12 mouse cellular contexts compared by ENCODE assay signal in genomic region chr7:34319123-34319522, GRCm38 (mm10). TPM values are rescaled to one million over a fixed set of nuclear protein-coding genes. Genes with fewer than 3 reads are reported as not detected.
DNase-seq lines count a peak whose midpoint lies in the region; ATAC-seq and TF ChIP-seq lines count a peak whose summit lies in the region.
"Had no signal": no experiment of that assay in that cellular context is flagged by ENCODE, and none has a peak within 500 bp of the region (broad histone marks: within the 10 kb centered on the region; RNA-seq: fewer than 3 reads in every experiment).

No protein-coding gene starts in this region.

- H3K27me3 ChIP-seq in limb, embryonic 14.5 days (ENCODE audit: control insufficient read depth, insufficient read depth, low read length), result no peaks in the 10 kb centered on the region
- H3K27me3 ChIP-seq in limb, embryonic 10.5 days (ENCODE audit: low read depth, poor library complexity, severe bottlenecking), result no peaks in the 10 kb centered on the region
- H3K27me3 ChIP-seq in stomach, embryonic 15.5 days (replicated peaks), result no peaks in the 10 kb centered on the region
- H3K27me3 ChIP-seq: hindbrain, embryonic 13.5 days; midbrain, embryonic 12.5 days had no signal

- TF ChIP-seq POLR2A in limb, embryonic 14.5 days (IDR thresholded peaks at IDR 0.05; ENCODE audit: borderline replicate concordance, extremely low read depth, insufficient read depth, insufficient read length), result no peak

- H3K4me2 ChIP-seq in limb, embryonic 14.5 days (replicated peaks; ENCODE audit: low read depth, low read length, severe bottlenecking), result no peak overlapping the region
- no peak overlapping the region for H3K4me2 ChIP-seq in stomach, embryonic 15.5 days
- H3K4me2 ChIP-seq: hindbrain, embryonic 13.5 days; midbrain, embryonic 12.5 days had no signal

- no peaks in the 10 kb centered on the region for H3K36me3 ChIP-seq in limb, embryonic 14.5 days (ENCODE audit: control insufficient read depth, insufficient read depth, low read length)
- H3K36me3 ChIP-seq in limb, embryonic 10.5 days, result no peaks in the 10 kb centered on the region
- no peaks in the 10 kb centered on the region for H3K36me3 ChIP-seq in stomach, embryonic 15.5 days
- H3K36me3 ChIP-seq: hindbrain, embryonic 13.5 days; midbrain, embryonic 12.5 days had no signal

- H3K9me3 ChIP-seq in limb, embryonic 14.5 days (ENCODE audit: control insufficient read depth, low read length), result no peaks in the 10 kb centered on the region
- 0 out of 2 replicates have a peak, but pooled peaks cover 2% of the 10 kb centered on the region for H3K9me3 ChIP-seq in limb, embryonic 10.5 days (replicated peaks)
- no peaks in the 10 kb centered on the region for H3K9me3 ChIP-seq in stomach, embryonic 15.5 days
- H3K9me3 ChIP-seq: hindbrain, embryonic 13.5 days; midbrain, embryonic 12.5 days had no signal

- peak; percentile 55 for DNase-seq in limb, embryonic 14.5 days (ENCODE audit: low spot score)
- no peak for DNase-seq in limb, embryonic 10.5 days (ENCODE audit: low spot score)
- DNase-seq in gastrocnemius, postnatal 25 days, result peak; percentile 48
- DNase-seq in kidney, adult 9 months, result peak; percentile 53
- no peak for DNase-seq in yolk sac, embryonic 10.5 days (ENCODE audit: low spot score)
- DNase-seq in B cell, adult 2 months, result no peak
- DNase-seq in frontal cortex, postnatal 10 days (ENCODE audit: low spot score in 2 of 2), result no peak
- DNase-seq: adrenal gland, adult 2 months; cerebellum, adult 9-11 months had no signal

- H3K4me1 ChIP-seq in limb, embryonic 14.5 days (ENCODE audit: control insufficient read depth, insufficient read depth, low read length), result 0 out of 2 replicates have a peak, but pooled peaks cover 3% of the 10 kb centered on the region
- H3K4me1 ChIP-seq in limb, embryonic 10.5 days, result peaks cover 3% of the 10 kb centered on the region; the same call in 1 of the 2 replicates
- peaks cover 4% of the 10 kb centered on the region; the same call in 1 of the 2 replicates for H3K4me1 ChIP-seq in stomach, embryonic 15.5 days
- H3K4me1 ChIP-seq: midbrain, embryonic 12.5 days had no signal

- no peak overlapping the region for H3K4me3 ChIP-seq in limb, embryonic 14.5 days (replicated peaks; ENCODE audit: low read length)
- H3K4me3 ChIP-seq in limb, embryonic 10.5 days, result no peak overlapping the region
- no peak overlapping the region for H3K4me3 ChIP-seq in stomach, embryonic 15.5 days (replicated peaks)
- H3K4me3 ChIP-seq: hindbrain, embryonic 13.5 days; midbrain, embryonic 12.5 days had no signal

- no peak overlapping the region for H3K27ac ChIP-seq in limb, embryonic 14.5 days (replicated peaks; ENCODE audit: low read depth, low read length)
- H3K27ac ChIP-seq in limb, embryonic 10.5 days, result no peak overlapping the region
- peak overlapping the region; percentile 82 for H3K27ac ChIP-seq in stomach, embryonic 15.5 days
- H3K27ac ChIP-seq: hindbrain, embryonic 13.5 days; midbrain, embryonic 12.5 days had no signal

- WGBS in limb, embryonic 14.5 days, result 66% methylated on average over 2 of the region's 2 CpGs
- WGBS in limb, embryonic 10.5 days, result 91% methylated on average over 2 of the region's 2 CpGs
- WGBS in stomach, embryonic 15.5 days, result 58% methylated on average over 2 of the region's 2 CpGs

- no peak overlapping the region for H3K9ac ChIP-seq in limb, embryonic 14.5 days (ENCODE audit: low read depth, low read length, severe bottlenecking)
- no peak overlapping the region for H3K9ac ChIP-seq in stomach, embryonic 15.5 days
- H3K9ac ChIP-seq: hindbrain, embryonic 13.5 days; midbrain, embryonic 12.5 days had no signal

- ATAC-seq in limb, embryonic 14.5 days (ENCODE audit: low FRiP score, low read depth), result no peak
- no peak; the same call in 1 of the 2 replicates for ATAC-seq in stomach, embryonic 15.5 days (ENCODE audit: insufficient read depth, low FRiP score, low read depth)

RNA-seq across cellular contexts. Expression of gene 4931406P16Rik, which starts 5.8 kb away (rescaled TPM):
- 34.3 and 41.9 TPM in 2 replicates for polyA plus RNA-seq in limb, embryonic 14.5 days (2012; rRNA removed)
- polyA plus RNA-seq in limb, embryonic 14.5 days (2014; fragmentation: Nextera tagmentation; extraction: Ambion mirVana), result 31.6 and 39.3 TPM in 2 replicates
- polyA plus RNA-seq in limb, embryonic 10.5 days (2016; fragmentation: Nextera tagmentation; extraction: Ambion mirVana), result 22.8 and 27.2 TPM in 2 replicates
- 10 to 100 TPM; 31.6 to 38.9 TPM for total RNA-seq in gastrocnemius, postnatal 25 days (2021)
- polyA plus RNA-seq in stomach, embryonic 15.5 days (2015; fragmentation: Nextera tagmentation; extraction: Ambion mirVana), result 27.9 and 28.2 TPM in 2 replicates

Comparison
In these comparisons a context has a peak if more than half of its experiments do, and no peak if none do; other contexts are left out.
1. DNase-seq: peak in limb, embryonic 14.5 days (single experiment), gastrocnemius, postnatal 25 days (single experiment) and kidney, adult 9 months (single experiment); none in limb, embryonic 10.5 days (single experiment), yolk sac, embryonic 10.5 days (single experiment), B cell, adult 2 months (0 of 2) and frontal cortex, postnatal 10 days (0 of 2).